Mouse (Mus musculus) ovary, adult 18-20 months (tissue): ENCODE measurements around the gene Cd276.
A peak's percentile ranks its signal among the peaks of the same experiment; 100 is the strongest.
"Not testable (repeated sequence)": the region's sequence is repeated elsewhere in the genome, so short reads cannot be mapped to it uniquely, and the experiment has no call there.

Experiments used
- DNase-seq: peaks from one replicate; pipeline ENCODE4 v3.0.0; 2022; ENCODE audit warnings: low spot score, mixed read lengths

The Cd276 gene

DNA sequence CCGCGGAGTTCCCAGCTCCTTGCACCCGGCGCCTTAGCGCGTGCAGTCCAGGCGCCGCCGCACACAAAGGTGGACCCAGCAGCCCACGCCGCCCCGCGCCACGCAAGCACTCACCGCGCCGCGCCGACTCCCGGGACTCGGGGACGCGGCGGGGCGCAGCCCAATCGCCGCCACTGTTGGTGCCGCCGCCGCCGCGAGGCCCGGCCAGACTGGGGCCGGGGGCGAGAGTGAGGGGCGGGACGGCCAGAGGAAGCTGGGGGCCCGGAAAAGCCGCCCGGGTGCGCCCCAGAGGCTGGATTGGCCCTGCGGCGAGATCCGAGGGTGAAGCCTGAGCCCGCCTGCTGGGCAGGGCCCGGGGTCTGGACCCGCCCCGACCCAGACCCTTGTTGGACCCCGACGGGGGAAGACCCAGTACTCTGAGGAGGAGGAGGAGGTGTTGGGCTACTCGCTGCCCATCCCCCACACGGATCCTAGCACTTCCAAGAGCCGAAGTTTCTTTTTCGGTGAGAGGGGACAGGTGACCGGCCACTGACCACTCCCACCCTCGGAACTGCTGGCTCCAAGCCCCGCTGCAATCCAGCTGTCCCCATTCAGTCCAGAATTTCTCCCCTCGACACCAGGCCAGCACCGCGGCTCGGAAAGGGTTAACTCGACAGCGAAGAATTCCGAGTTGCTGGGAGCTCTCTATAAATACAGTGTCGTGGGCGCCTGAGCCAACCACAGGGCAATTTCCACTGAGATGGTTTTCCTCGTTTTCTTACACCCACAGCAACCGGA, at the start of gene Cd276:
Gene Cd276 (minus strand): TSS at position 530 of the 777 bp plus-strand sequence.
- no peak for DNase-seq

DNA sequence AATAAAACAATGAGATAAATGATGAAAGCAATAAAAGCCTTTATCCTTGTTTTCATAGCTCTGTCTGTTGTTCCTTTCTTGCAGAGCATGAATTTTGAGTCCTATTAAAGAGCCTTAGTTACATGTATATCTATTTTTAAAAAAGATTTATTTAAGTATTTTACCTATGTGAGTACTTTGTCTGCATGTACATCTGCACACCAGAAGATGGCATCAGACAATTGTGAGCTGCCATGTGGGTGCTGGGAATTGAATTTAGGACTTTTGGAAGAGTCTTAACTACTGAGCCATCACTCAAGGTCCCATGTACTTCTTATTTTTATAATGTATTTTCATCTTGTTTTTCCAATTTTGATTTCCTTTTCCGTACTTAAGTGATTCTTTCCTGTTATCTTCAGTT, 40.1 kb upstream of the Cd276 start:
- no peak for DNase-seq

DNA sequence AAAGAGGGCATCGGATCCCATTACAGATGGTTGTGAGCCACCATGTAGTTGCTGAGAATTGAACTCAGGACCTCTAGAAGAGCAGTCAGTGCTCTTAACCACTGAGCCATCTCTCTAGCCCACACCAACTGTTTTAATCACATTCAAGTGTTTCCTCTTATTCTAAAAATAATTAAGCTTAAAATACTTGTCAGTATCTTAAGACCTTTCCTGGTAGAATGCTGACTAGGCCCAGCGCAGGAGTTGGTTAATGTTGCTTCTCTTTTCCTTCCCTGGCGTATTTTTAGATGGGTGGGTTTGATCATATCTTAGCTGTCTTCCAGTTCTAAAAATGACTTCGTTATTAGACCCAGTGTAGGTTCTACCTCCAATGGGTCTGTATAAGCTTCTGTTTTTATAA, 33.4 kb upstream of the Cd276 start:
- DNase-seq, result no peak

DNA sequence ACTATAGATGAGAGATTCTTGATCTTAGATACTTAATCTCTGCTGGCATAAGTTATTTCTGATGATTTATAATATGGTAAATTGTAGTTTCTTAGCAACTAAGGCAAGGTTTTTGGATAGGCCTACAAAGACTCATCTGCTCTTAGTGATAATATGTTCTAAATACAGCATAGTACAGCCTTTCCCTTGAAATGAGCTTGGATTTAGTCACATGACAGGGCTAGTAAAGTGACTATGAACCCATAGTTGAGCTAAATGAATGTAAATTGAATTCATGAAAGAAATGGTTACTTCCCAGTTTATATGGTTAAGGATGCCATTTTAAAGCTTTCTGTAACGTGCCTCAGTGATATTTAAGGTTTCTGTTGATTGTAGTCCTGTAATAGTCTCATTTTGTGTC, 29.1 kb upstream of the Cd276 start:
- no peak for DNase-seq

DNA sequence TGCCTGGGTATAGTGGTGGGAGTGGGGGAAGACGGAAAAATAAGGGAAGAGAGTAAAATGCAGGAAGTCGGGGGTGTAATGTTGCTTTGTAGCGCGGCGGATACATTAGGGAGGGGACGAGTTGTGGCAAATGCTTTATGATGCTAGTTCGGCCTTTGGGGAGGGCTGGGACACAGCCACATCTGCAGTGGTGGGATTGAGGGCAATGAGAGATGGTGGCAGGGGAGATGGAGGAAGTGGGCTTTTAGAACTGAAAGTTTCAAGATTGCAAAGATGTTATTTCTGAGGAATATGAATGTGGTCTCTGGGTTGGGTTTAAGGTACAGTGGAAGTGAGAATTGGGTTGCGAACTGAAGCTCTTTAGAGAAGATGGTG, 28.0 kb upstream of the Cd276 start:
- no peak for DNase-seq

DNA sequence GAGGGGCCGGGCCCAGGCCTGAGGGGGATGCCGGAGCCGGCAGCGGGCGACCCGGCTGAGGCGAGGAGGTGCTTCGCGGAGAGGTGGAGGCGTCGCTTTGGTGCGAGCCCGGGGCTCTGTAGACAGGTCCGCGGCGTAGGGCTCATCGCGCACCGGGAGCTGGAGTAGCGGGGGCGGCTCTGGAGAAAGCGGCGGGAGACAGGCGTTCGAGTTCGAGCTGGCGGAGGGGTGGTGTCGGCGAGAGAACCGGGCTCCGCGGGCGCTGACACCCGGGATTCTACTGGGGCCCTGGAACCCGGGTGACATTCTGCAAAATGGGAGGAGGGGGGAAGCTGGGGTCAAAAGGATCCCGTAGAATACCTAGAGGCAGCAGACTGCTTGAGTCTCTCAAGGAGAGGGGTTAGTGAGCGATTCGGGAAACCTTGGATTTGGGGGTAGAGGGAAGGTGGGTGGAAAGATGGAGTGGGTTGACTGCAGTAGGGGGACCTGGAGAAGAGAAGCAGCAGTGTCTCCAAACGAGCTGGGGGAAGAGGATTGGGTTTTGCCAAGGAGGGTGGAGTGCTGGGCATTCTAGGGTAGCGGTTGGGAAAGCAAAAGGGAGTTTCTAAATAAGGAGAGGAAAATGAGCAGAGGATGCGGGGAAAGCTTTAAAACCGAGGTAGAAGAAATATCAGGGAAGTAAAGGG, 27.5 kb upstream of the Cd276 start:
- DNase-seq, result peak; percentile 19

DNA sequence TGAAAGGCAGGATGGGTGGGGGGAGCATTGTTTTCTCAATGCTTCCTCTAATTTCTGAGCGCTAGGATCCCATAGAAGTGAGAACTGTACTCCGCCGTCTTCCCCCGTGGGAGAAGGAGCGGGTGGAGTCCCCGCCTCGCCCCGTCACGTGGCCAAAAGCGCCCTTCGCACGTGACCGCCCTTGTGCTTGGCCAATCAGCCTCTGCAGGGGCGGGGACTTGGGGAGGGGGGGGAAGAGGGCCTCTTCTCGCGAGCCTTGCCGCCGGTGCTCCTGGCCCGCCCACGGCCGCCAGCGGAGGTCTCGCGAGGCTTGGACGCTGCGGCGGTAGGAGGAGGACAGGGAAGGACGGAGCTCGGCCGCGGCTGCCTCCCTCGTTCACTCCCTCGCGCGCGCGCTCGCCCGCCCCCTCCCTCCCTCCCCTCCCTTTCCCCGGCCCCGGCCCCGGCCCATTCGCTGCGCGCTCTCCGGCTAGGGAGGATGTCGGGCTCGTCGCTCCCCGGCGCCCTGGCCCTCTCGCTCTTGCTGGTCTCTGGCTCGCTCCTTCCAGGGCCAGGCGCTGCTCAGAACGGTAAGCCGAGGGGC, 26.8 kb upstream of the Cd276 start, which contains the start of gene Nptn:
Gene Nptn (plus strand): TSS at position 283 of the 583 bp plus-strand sequence.
- DNase-seq, result peak; percentile 97

DNA sequence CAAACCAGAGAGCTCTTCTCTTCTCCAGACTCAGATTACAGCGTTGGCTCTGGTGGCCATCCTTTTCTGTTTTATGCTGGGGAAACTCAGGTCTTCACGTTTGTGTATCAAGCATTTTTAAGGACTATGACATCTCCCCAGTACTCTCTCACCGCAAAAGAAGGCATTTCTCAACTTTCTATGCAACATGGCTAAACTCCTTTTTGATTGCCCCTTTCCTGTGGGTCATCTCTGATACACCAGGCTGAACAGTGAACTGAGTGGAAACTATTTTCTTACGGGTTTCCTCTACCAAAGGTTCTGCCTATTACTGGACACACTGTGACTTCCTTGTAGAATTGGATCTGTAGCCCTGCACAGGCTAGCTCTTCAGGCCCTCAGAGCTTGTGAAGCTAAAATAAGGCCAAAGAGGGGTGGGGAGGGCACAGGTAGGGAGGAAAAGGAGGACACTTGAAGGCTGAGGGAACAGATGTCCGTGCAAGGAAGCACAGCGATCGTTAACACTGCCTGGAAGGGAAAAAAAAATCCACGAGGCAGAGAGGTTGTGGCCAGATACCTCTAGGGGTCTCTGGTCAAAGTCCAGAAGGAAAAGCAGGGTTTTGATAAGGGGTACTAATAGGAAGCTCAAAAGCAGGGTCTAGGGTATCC, 26.2 kb upstream of the Cd276 start:
- no peak for DNase-seq

DNA sequence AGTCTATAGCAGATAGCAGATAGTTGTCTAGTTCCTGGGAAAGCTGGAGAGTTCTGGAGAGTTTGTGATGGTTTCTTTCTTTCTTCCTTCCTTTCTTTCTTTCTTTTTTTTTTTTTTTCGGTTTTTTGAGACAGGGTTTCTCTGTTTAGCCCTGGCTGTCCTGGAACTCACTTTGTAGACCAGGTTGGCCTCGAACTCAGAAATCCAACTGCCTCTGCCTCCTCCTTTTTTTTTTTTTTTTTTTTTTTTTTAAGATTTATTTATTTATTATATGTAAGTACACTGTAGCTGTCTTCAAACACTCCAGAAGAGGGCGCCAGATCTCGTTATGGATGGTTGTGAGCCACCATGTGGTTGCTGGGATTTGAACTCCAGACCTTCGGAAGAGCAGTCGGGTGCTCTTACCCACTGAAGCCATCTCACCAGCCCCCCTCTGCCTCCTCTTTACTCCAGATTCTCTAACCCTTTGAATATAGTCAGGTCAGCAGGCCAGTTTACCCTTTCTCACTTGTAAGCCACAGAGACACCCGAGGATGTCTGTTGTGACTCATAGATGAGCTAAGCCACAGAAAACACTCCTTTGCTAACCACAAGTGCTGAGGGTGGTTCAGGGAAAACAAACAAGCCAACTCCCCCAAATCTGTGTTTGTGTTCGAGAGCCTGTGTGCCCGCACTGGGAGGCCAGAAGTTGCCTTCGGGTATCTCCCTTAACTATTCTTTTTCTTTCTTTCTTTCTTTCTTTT, 25.4 kb upstream of the Cd276 start:
- peak; percentile 24 for DNase-seq

DNA sequence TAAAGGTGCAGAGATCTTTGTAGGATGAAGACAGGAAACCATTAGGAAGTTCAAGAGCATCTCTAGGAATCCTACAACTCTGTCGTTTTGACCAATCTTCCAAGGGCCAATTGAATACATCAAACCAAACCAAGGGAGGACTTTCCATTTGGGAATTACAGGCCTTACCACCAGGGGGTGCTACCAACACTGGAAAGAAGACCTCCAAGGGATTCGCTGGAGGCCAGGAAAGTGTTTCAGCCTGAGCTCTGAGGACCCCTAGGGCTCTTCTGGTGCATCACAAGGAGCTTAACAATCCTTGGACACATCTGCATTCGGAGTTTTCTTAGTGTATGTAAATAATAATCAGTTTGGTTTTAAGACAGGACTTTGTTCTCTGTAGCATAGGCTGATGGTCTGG, 23.4 kb upstream of the Cd276 start:
- DNase-seq, result peak; percentile 68

DNA sequence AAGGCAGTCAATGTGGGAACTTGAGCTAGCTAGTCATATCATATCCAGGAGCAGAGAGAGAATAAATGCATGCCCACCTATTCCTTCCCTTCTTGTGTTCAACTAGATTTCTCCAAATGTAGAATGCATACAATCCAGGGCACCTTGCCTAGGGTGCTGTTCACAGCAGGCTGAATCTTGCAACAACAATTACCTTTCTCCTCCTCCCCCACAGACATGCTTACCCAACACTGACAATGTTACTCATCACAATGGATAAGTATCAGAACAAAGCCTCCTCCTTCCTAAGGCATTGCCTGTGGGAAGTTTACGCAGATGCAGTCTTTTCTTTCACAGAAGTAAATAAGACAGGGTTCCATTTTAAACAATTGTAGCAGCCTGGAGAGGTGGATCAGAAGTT, 15.8 kb upstream of the Cd276 start:
- no peak for DNase-seq

DNA sequence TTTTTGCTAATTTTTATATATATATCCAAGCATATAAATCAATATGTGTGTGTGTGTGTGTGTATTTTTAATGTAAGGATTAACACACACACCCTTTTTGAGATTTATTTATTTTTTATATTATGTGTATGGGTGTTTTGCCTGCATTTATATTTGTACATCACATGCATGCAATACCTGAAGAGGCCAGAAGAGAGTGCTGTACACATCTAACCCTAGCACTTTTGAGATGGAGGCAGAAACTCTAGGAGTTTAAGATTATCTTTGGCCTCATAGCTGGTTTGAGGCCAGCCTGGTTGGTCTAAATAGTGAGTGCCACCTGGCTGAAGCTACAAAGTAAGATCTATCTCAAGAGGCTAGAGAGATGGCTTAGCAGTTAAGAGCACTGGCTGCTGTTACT, 12.4 kb upstream of the Cd276 start:
- DNase-seq, result no peak

DNA sequence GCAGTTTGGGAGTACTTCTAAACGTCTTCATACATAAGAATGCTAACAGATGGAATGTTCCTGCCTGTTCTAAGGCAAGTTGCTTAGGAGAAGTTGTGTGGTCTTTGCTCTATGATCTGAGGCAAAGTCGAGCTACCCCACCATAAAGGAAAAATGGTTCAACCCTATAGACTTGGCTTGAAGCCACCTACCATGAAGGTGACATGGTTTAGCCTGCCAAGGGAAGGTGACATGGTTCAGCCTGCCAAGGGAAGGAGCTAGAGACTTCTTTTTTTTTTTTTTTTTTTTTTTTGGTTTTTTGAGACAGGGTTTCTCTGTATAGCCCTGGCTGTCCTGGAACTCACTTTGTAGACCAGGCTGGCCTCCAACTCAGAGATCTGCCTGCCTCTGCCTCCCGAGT, 10.7 kb upstream of the Cd276 start:
- not testable (repeated sequence) for DNase-seq

DNA sequence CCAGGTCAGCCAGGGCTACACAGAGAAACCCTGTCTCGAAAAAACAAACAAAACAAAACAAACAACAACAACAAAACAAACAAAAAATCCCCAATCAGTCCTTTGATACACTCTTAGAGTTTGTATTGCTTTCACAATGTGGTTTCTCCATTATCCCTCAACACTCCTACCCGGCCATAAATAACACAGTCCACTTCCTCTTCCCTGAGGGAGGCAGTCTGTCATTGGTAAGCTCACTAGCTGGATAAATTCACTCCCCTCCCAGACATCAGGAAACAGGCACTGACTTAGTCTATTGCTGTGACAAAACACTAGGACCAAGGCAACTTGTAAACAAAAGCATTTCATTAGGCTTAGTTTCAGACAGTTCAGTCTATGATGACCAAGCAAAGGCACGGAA, 5.0 kb upstream of the Cd276 start:
- no peak for DNase-seq

DNA sequence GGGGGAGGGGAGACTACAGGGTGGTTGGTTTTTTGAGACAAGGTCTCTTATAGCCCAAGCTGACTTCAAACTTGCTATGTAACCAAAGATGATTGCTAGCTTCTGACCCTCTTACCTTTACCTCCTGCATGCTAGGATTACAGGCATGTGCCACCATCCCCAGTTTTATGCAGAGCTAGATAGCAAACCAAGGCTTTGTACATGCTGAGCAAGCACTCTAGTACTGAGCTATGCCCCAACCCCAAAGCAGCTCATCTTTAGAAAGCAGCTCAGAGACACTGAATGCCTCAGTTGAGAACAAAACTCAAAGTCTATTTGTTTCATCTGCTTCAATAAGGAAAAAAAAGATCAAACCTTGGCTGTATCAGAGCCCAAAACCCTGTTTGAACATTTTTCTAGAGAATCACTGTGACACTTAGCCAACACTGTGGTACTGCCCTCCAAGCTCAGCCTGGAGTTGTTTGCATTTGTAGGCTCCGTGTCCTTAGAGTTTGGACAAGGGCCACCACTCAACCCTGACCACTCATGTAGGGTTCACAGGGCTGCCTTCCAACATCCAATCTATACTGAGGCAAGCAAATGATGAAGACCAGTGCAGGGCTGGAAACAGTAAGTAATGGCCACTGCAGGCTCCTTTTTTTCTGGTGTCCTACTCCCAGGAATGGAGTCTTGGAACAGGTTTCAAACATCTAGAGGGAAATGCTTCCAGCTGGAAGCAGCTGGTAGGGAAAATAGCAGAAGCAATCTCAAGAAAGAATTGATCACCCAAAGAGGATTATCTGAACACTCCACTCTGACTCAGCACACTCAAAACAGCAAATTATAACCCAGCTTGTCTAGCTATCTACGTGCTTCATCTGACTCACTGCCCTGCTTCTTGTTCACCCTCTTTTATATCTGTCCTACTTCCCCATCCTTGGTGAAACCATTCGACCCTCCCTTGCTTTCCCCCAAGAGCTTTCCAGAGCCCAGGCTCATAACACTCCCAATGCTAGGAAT, 2.5 kb upstream of the Cd276 start:
- DNase-seq, result no peak

DNA sequence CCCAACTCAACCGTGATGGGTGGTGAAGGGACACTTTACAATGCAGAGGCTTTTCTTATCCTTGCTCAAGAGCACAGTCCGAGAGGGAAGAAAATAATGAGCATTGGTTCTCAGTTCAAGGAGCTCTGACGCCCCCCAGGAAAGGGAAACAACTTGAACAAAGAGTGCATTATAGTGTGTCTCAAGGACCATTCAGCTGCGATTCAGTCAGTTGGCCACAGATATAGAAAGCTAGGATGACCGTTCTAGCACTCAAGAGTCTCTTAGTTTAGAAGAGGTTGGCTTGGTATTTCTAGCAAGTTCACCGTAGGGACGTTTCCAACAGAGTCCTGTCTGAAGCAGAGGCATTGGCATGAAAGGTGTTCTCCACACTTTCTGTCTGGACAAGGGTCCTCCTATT, 1.4 kb upstream of the Cd276 start:
- no peak for DNase-seq

DNA sequence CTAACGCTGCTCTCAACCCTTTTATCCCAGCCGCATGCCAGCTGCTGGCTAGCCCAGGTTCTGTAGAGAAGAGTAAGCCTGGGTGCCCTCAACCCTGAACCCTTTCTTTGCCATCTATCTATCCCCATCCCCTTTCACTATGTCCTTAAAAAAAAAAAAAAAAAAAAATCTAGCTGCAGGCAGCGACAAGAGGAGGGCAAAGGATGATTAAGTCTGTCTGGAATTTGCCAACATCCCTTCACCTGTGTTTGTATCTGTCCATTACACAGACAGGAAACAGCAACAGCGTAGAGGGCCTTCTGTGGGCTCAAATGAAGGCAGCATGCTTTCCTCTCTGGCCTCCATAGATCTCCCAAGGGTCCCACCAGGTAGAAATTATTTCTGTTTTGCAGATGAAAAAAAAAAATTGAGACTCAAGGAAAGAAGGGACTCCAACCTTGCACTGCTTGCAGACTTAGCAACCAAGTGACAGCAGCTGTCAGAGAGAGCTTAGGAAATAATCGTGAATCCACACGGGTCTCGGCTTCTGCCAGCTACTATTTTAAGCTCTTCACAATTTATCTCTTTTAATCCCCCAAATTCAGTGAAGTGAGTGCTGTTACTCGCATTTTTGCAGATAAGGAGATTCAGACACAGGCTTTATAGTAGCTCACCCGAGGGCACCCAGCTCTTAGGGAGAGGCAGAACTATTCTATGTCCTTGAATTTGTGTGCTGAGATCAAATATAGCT, 613 bp upstream of the Cd276 start:
- DNase-seq, result no peak

DNA sequence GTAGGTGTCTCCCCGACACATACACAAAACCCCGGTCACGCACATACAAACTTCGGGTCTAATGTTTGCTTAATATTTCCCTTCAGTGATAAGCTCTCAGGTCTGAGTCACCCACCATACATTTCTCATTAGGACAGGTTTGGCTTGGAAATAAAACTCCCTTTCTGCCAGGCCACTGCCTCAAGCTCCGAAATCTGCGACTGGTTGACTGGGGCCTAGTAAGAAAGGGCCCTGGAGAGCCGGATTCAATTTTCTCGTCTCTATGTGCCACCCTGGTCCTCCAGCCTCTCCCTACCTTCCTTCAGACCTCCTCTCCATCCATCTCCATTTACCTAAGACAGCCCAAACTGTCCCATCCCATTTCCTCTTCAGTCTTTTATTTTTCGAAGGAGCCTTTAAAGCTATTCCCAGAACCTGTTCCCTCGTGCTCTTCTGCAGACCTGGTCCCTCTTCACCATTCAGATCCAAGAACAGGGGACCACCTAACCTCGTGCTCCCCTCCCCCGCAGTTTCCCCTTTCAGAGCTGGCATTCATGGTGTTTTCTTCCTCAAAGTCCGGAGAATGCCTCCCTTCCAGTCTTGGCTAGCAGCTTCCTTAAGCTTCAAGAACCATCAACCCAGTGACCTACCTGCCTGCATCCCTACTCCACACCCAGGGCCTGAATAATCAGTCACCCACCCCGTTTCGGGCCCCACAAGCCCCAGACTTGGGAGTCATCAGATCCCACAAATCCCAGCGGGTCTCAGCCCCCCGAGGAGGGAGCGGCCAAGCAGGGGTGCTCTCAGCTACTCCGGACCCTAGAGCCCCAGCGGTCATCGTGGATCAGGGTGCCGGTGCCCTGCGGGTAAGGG, 955 bp downstream of the Cd276 start:
- DNase-seq, result no peak

DNA sequence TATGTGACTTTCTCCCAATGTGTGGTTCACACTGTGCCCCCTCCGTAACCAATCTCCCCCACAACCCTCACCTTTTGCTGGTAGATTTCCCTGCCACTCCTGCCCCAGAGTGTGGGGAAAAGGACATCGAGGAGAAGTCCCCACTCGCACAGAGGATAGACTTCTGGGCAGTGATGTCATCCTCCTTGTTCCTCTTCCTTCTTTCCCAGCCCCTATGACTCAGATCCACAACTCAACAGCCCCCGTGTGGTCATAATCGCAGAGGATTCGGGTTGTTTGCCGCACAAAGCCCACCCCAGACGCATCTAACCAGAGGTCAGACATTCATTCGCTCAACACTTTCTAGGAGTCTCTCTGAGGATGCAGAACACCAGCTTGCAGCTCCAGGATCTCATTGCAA, 3.2 kb downstream of the Cd276 start:
- DNase-seq, result no peak
